Mouse (Mus musculus) adrenal gland, adult 2 months (tissue): ENCODE measurements around the gene Ctns. TPM values are rescaled to one million over a fixed set of nuclear protein-coding genes. Genes with fewer than 3 reads are reported as not detected.

Experiments
- DNase-seq: peaks from one replicate; pipeline ENCODE4 v3.0.0; 2021
- polyA plus RNA-seq: library from polyadenylated mRNA; depleted of rRNA; stranded (reverse); fragments of >200 nt; gene quantifications from 2 replicates; pipeline ENCODE4 v1.2.3, GENCODE M21; 2012
- total RNA-seq, 2 experiments: library from RNA; stranded (reverse); gene quantifications; 2 replicates each; pipeline ENCODE4 v1.2.3; 2021

The Ctns gene
- total and polyA plus RNA-seq, 3 experiments: 12.5 to 18.3 (median 16.8) TPM

DNA sequence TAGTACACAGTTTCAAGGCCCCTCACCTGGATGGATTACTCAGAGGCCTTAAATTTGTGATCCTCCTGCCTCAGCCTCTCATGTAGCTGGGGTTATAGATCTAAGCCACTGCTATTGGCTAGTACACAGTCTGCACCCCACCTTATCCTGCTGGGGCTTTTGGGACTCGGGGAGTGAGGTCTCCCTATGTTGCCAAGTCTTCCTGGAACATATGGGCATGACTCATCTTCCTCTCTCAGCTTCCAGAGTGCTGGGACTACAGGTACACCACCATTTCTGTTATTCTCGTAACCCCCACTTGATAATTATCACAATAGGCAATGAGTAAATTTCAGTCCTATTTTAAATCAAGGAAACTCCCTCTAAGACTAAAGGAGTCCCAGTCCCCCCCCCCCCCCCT is 4.4 kb downstream of the Ctns start:
- DNase-seq: no peak

DNA sequence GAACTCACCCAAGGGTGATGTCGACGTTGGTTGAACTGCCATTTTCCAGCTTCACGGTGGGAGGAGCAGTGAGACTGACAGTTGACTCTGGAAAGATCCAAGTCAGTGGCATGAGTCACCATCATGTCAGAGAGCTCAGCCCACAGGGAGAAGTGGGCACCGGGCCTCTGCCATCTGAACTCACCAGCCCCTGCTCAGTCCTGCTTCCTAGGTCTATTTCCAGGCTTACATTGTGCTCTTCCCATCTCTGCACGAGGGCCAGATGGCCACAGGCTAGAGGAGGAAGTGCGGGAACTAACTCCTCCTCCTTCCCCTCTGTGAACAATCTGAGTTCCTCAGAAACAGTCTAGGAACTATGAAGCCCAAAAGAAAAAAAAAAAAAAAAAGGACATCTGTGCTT is 5.8 kb downstream of the Ctns start:
- DNase-seq: peak; percentile 51

- DNase-seq: no peak
These were observed 11.6 kb downstream of the Ctns start for GRCm38 (mm10) chr11:73187231-73187630.

DNA sequence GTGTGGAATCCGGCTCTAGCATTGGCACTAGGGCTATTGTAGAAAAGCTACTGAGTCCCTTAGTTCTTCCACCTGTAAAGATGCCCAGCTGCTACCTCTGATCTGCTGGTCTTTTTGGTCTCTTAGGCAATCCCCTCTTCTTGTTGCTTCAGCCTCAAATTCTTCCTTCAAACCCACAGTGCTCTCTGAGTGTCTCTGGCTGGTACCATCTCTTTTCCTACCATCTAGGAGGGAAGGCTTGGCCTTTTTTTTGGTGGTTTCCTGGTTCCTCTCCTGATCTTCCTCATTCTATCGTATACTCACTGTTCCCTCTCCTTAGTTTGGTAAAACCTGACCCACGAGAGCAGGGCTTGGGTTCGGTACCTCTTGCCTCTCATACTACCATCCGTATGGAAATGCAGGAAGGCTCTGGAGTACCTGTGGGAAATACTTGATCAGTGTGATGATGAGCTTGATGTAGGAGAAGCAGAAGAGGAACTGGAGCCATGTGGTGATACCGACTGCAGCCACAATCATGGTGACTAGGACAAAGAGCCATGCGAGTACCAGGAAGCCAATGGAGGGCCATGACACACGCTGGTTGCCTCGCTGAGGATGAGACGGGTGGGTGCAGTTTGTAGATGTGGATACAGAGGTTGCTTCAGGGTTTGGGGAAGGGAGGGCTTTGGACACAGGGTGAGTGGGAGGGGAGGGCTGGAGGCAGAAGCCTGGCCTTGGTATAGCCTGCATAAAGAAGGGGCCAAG is 12.8 kb downstream of the Ctns start:
- no peak for DNase-seq

DNA sequence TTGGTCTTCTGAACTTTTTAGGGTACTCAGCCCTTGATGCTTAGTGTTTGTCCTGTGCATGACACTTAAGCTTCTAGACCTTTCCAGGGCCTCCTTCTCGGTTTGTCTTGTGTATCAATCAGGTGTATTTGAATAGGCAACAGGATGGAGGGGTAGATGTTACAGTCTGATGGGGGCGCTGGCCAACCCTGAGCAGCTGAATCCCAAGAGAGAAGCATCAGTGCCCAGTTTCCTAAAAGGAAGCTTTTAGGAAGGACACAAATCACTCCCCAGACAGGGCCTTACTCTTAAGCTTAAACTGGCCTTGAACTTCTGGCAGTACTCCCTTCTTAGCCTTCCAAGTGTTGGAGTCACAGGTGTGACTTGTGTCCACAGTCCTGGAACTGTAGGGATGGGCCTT is 20.9 kb downstream of the Ctns start:
- DNase-seq: no peak

- peak; percentile 91 for DNase-seq
These were observed 21.4 kb downstream of the Ctns start for GRCm38 (mm10) chr11:73177509-73177875.

- peak; percentile 98 for DNase-seq
These were observed 22.0 kb downstream of the Ctns start, which contains the start of the genes Emc6 and Tax1bp3 for GRCm38 (mm10) chr11:73176608-73177508. Gene Emc6 (minus strand): TSS chr11:73177037. Gene Tax1bp3 (plus strand): TSS chr11:73177083.

- DNase-seq: no peak
These were observed 22.7 kb downstream of the Ctns start for GRCm38 (mm10) chr11:73176186-73176585.

DNA sequence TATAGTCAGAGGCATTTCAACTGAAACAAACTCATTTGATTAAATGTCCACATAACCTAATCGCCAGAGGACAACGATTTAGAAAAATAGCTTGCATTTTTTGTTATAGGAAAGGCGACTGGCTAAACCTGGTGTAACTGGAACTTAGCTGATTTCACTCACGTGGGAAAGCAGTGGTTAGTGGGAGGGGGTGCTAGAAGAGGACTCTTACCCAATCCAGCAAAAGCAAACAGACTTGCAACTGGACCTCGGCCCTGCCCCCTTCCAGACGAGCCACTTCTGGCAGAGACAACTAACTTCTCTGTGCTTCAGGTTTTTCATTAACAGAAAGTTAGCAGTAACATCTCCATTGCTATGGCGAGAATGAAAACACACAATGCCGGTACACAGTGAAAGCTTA is 23.2 kb downstream of the Ctns start:
- DNase-seq: peak; percentile 44

- peak; percentile 27 for DNase-seq
These were observed 26.7 kb downstream of the Ctns start for GRCm38 (mm10) chr11:73172186-73172585.

DNA sequence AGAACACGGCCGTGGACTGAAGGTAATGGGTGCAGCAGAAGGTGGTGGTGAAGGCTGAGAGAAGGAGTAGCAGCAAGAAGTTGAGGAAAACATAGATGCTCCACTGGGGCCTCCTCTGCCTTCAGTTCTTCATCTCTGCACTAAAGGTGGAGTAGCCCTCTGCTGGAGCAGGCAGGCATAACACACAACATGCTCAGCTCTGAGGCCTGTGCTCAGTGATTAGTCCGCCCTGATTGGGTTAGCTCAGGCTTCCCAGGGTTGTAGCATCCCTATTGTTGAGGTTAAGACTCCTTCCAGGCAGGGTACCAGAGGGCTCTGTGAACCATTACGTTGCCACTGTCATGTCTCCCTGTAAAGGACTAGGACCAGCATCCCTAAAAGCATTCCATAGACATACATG is 29.6 kb downstream of the Ctns start:
- DNase-seq: peak; percentile 64

GRCm38 (mm10) chr11:73168576-73168975 is 30.3 kb downstream of the Ctns start:
- no peak for DNase-seq

DNA sequence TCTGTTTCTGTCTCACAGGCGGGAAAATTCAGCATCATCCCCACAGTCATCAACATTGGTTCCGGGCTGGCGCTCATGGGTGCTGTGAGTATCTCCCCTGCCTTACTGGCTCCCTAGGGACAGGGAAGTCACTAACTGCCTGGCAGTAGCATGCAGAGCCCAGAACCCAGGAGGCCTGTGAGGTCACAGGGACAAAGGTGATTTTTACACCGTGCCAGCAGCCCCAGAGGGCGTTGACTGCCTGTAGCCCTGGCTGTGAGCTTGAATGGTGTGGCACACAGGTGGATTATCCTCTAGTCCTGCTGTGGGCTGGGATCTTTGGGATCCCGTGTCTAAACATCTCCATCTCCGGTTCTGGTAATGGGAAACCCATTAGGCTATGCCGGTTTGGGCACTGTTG is 30.8 kb downstream of the Ctns start:
- peak; percentile 15 for DNase-seq

GRCm38 (mm10) chr11:73162284-73162683 is 36.6 kb downstream of the Ctns start:
- DNase-seq: no peak

DNA sequence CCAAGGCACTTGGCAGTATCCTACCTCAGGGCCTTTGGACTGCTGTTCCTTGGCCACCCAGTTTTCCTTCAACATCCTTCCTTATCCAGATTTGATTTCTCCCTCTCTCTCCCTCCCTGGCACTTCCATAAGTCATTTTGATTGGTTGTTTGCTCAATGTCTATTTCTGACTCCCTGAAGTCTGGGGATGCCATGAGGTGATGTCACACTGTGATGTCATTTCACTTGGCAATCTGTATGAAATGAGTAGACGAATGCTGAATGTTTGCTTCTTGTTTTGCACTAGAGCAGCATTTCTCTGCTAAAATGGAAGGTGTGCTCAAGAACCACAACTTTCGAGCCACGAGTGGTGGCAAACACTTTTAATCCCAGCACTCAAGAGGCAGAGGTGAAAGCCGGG is 37.2 kb downstream of the Ctns start:
- no peak for DNase-seq

GRCm38 (mm10) chr11:73160811-73161200 is 38.0 kb downstream of the Ctns start:
- DNase-seq: peak; percentile 59

DNA sequence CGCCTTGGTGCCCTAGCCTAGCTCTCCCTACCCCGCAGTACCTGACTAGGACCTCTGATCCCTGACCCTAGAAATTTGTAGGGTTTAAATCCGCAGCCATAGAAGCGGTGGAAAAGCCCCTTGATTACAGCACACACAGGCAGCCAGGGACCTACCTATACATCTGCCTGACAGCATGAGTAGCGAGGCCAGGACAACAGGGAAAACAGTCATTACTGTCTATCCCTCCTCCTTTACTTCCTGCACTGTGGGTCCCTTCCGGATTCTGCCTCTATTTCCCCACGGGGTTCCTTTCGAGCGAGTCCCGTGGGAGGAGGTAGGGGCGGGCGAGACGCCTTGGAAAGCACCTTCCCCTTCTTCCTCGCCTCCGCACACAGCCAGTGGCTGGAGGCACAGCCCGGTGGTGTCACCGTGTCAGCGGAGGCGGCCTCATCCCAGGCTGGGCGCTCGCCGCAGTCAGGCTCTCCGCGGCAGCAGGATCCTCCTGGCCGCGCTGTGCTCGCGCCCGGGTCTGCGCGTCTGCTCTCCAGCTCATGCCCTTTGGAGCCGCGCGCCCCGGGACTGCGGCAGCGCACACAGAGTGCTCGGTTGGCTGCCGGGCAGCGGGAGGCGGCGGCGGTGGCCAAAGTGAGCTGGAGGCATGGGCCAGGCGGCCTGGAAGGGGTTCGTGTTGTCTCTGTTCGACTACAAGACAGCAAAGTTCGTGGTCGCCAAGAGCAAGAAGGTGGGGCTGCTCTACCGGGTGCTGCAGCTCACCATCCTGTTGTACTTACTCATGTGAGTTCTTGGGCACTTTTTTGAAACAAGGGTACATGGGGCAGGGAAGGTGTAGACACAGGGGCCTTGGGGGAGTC is 38.7 kb downstream of the Ctns start, which contains the start of gene P2rx5:
Gene P2rx5 (plus strand): TSS at position 465 of the 854 bp plus-strand sequence.
- DNase-seq: peak; percentile 72

- DNase-seq: no peak
These were observed 43.8 kb downstream of the Ctns start for GRCm38 (mm10) chr11:73155071-73155470.

DNA sequence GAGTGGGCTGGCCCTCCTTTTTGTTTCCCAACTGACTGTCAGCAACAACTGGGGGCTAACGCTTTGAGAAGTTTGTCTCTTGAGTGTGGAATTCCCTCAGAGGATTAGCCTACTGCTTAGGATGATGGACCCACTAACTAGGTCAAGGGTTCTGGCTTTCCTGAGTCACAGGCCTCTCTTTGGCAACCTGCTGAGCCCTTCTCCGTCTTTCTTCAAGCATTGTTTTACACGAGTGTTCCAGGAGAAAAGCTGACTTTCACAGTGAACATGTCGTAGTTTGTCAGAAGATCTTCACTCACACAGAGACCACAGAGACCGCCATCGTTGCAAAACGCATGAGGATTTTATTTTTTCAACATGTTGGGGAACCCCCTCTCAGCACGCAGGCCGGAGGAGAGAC is 50.6 kb downstream of the Ctns start:
- DNase-seq: peak; percentile 65

DNA sequence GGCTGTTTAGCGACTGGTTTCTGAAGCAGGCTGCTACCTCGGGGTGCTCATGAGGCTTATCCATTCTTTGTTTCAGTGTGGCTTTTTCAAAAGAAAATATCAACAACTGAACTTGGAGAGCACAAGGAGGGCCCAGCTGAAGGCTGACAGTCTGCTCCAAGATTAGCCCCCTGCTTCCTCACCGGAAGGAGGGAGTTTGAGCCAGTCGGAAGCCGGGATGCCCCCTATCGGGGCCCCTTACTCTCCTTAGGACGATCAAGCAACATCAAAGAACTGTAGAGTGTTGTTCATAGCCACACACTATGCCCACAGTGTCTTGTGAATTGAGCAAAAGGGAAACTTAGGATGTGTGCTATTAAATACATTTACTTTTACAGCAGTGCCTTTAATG is 51.9 kb downstream of the Ctns start:
- DNase-seq: no peak

- DNase-seq: no peak
These were observed 52.5 kb downstream of the Ctns start for GRCm38 (mm10) chr11:73146026-73146974.
